Mouse (Mus musculus): ENCODE measurements around the gene Tas1r3. TPM values are rescaled to one million over a fixed set of nuclear protein-coding genes. Genes with fewer than 3 reads are reported as not detected.
A peak's percentile ranks its signal among the peaks of the same experiment; 100 is the strongest.

The Tas1r3 gene
- polyA plus RNA-seq, 1 experiment: 1.3 TPM

DNA sequence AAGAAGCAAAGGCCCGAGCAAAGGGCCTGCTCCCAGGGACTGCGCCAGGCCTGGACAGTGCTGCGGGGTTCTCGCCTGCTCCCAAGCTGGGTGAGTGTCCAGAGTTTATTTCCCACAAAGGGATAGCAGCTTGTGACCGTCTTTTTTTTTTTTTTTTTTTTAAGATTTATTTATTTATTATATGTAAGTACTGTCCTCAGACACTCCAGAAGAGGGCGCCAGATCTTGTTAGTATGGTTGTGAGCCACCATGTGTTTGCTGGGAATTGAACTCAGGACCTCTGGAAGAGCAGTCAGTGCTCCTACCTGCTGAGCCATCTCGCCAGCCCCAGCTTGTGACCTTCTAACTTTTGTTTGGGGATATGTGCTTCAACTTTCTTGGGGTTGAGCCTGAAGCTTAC is 42.1 kb downstream of the Tas1r3 start:
- WGBS: 65% methylated on average over 7 of the region's 7 CpGs
- DNase-seq (ENCODE audit: low read depth, low spot score): no peak

DNA sequence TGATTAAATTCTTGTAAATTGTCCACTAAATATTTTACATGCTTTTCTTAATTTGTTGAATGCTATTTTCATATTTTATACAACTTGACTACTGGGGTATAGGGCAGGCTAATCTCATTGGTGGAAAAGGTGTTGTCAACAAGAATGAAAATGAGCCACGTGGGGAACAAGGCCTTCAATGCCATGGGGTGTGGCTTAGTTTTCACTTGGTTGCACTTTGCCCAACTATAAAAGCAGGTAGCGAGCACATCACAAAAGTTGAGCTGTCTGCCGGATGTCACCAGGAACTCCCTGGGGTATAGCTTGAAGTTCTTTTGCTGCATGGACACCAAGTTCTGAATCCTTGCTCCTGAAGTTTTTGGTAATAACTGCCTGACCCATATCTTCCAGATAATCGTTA is 45.6 kb downstream of the Tas1r3 start:
- WGBS: 37% methylated on average over 4 of the region's 4 CpGs
- peak; percentile 62 for DNase-seq (ENCODE audit: low read depth, low spot score)

DNA sequence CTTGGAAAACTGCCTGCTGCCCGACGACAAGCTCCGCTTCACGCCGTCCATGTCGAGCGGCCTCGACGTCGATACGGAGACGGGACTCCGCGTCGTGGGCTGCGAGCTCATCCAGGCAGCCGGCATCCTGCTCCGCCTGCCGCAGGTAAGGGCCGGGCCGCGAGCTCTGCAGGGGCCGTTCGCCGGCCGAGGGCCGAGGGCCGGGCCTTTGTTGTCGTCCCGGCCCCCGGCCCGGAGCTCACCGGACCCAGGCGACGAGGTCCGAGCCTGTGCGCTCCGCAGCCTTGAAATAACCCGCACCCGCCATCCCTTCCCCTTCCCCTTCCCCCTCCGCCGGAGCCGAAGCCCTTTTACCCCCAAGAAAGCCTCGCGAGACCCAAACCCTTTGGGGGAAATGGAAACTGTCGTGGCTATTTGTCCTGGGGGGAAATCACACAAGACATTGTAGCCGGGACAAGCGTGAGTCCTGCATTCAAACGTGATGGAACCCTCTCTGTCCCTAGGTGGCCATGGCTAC is 50.4 kb downstream of the Tas1r3 start:
- under 1% methylated on average over 49 of the region's 49 CpGs for WGBS
- DNase-seq (ENCODE audit: low read depth, low spot score): no peak

DNA sequence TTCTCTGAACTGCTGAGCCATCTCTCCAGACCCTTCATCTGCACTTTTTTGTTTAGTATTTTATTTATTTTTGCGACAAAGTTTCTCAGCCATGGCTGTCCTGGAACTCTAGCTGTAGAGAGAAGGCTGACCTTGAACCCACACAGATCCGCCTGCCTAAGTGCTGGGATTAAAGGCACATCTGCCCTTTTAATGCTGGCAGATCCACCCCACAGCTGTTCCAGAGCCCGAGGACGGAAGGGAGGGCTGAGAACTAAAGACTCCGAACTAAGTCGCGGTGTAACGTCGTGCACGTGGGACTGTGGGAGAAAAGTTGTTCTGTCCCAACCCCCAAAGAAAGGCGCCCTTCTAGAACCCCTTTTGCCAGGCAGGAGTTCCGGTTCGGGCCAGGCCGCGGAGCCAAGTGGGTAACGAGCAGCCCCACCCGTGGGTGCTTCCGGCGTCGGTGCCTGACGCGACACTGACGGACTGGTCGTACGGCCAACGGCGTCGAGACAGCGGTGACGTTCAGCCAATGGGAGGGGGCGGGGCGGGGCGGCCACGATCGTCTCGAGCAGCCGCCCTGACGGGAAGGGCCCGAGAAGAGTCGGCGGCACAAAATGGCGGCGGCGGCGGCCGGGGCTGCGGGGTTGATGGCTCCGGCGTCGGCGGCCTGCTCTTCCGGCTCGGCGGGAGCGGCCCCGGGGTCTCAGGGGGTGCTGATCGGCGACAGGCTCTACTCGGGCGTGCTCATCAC is 51.1 kb downstream of the Tas1r3 start, which contains the start of gene Ccnl2:
Gene Ccnl2 (plus strand): TSS at position 561 of the 736 bp plus-strand sequence.
- WGBS: under 1% methylated on average over 60 of the region's 60 CpGs
- DNase-seq (ENCODE audit: low read depth, low spot score): peak; percentile 73

Other genes starting within 250 kb of the Tas1r3 start
- 43.3 and 43.8 TPM in 2 replicates for gene Cdk11b, start 238.5 kb downstream of the Tas1r3 start, polyA plus RNA-seq (2012; rRNA removed)
- not detected in 2 replicates for gene Gm10563, start 218.0 kb downstream of the Tas1r3 start, polyA plus RNA-seq (2012; rRNA removed)
- 19.6 and 19.7 TPM in 2 replicates for gene Mmp23, start 210.0 kb downstream of the Tas1r3 start, polyA plus RNA-seq (2012; rRNA removed)
- gene Mib2, start 194.2 kb downstream of the Tas1r3 start, polyA plus RNA-seq (2012; rRNA removed): 36.6 and 47.6 TPM in 2 replicates
- gene Fndc10, start 169.0 kb downstream of the Tas1r3 start, polyA plus RNA-seq (2012; rRNA removed): 10.1 and 12.2 TPM in 2 replicates
- 125 and 153 TPM in 2 replicates for gene Ssu72, start 158.6 kb downstream of the Tas1r3 start, polyA plus RNA-seq (2012; rRNA removed)
- 0.40 and 0.51 TPM in 2 replicates for gene Tmem240, start 128.6 kb downstream of the Tas1r3 start, polyA plus RNA-seq (2012; rRNA removed)
- 78.3 and 91.6 TPM in 2 replicates for gene Atad3a, start 102.3 kb downstream of the Tas1r3 start, polyA plus RNA-seq (2012; rRNA removed)
- 10.6 and 36.8 TPM in 2 replicates for gene Vwa1, start 88.7 kb downstream of the Tas1r3 start, polyA plus RNA-seq (2012; rRNA removed)
- gene Tmem88b, start 77.5 kb downstream of the Tas1r3 start, polyA plus RNA-seq (2012; rRNA removed): 0.55 and 1.2 TPM in 2 replicates
- gene Ankrd65, start 72.9 kb downstream of the Tas1r3 start, polyA plus RNA-seq (2012; rRNA removed): not detected in 2 replicates
- gene Mrpl20, start 60.5 kb downstream of the Tas1r3 start, polyA plus RNA-seq (2012; rRNA removed): 73.4 and 84.4 TPM in 2 replicates
- 45.9 and 63.9 TPM in 2 replicates for gene Ccnl2, start 50.9 kb downstream of the Tas1r3 start, polyA plus RNA-seq (2012; rRNA removed)
- 123 and 143 TPM in 2 replicates for gene Aurkaip1, start 32.1 kb downstream of the Tas1r3 start, polyA plus RNA-seq (2012; rRNA removed)
- gene Mxra8, start 23.7 kb downstream of the Tas1r3 start, polyA plus RNA-seq (2012; rRNA removed): 55.5 and 69.3 TPM in 2 replicates
- 73.8 and 106 TPM in 2 replicates for gene Dvl1, start 16.0 kb downstream of the Tas1r3 start, polyA plus RNA-seq (2012; rRNA removed)
- gene Cptp, start 6.1 kb upstream of the Tas1r3 start, polyA plus RNA-seq (2012; rRNA removed): 51.3 and 55.5 TPM in 2 replicates
- 36.6 and 36.7 TPM in 2 replicates for gene Ints11, start 6.2 kb upstream of the Tas1r3 start, polyA plus RNA-seq (2012; rRNA removed)
- gene Pusl1, start 28.4 kb upstream of the Tas1r3 start, polyA plus RNA-seq (2012; rRNA removed): 31.4 and 39.4 TPM in 2 replicates
- gene Acap3, start 28.5 kb upstream of the Tas1r3 start, polyA plus RNA-seq (2012; rRNA removed): 9.5 and 16.3 TPM in 2 replicates
- gene Ube2j2, start 80.5 kb upstream of the Tas1r3 start, polyA plus RNA-seq (2012; rRNA removed): 77.4 and 92.8 TPM in 2 replicates
- 77.0 and 151 TPM in 2 replicates for gene C1qtnf12, start 99.0 kb upstream of the Tas1r3 start, polyA plus RNA-seq (2012; rRNA removed)
- 5.9 and 6.0 TPM in 2 replicates for gene B3galt6, start 129.3 kb upstream of the Tas1r3 start, polyA plus RNA-seq (2012; rRNA removed)
- 77.4 and 77.7 TPM in 2 replicates for gene Sdf4, start 129.5 kb upstream of the Tas1r3 start, polyA plus RNA-seq (2012; rRNA removed)
- 7.4 and 8.8 TPM in 2 replicates for gene Tnfrsf4, start 150.5 kb upstream of the Tas1r3 start, polyA plus RNA-seq (2012; rRNA removed)
- 5.9 and 6.6 TPM in 2 replicates for gene Tnfrsf18, start 162.8 kb upstream of the Tas1r3 start, polyA plus RNA-seq (2012; rRNA removed)
- gene Ttll10, start 196.1 kb upstream of the Tas1r3 start, polyA plus RNA-seq (2012; rRNA removed): 6.6 and 9.2 TPM in 2 replicates
- 17.1 and 21.9 TPM in 2 replicates for gene 9430015G10Rik, start 246.6 kb upstream of the Tas1r3 start, polyA plus RNA-seq (2012; rRNA removed)

Measured in large intestine, adult 2 months (tissue).